Mouse (Mus musculus): ENCODE measurements around the gene Klk1b26.
"Not testable (repeated sequence)": the region's sequence is repeated elsewhere in the genome, so short reads cannot be mapped to it uniquely, and the experiment has no call there.

Gene Klk1b26

GRCm38 (mm10) chr7:44011868-44012267 lies at the start of gene Klk1b26:
Gene Klk1b26 (plus strand): TSS chr7:44012168.
- in situ Hi-C loops (cut with MboI, MseI) = not testable (repeated sequence)

GRCm38 (mm10) chr7:43966451-43966850 lies 45.5 kb upstream of the Klk1b26 start, which contains the start of gene Klk1b1:
Gene Klk1b1 (plus strand): TSS chr7:43966751.
- in situ Hi-C loops (cut with MboI, MseI) = no loop called here

- in situ Hi-C loops (cut with MboI, MseI) = no loop called here
These were observed 44.9 kb upstream of the Klk1b26 start for GRCm38 (mm10) chr7:43967058-43967457.

GRCm38 (mm10) chr7:43967612-43968011 lies 44.4 kb upstream of the Klk1b26 start:
- in situ Hi-C loops (cut with MboI, MseI) = no loop called here

GRCm38 (mm10) chr7:43975761-43976160 lies 36.2 kb upstream of the Klk1b26 start, which contains the start of gene Klk1b9:
Gene Klk1b9 (plus strand): TSS chr7:43976061.
- in situ Hi-C loops (cut with MboI, MseI) = not testable (repeated sequence)

- in situ Hi-C loops (cut with MboI, MseI) = no loop called here
These were observed 26.3 kb upstream of the Klk1b26 start for GRCm38 (mm10) chr7:43985657-43986056.

GRCm38 (mm10) chr7:43994821-43995220 lies 17.1 kb upstream of the Klk1b26 start:
- in situ Hi-C loops (cut with MboI, MseI) = not testable (repeated sequence)

GRCm38 (mm10) chr7:43995577-43995976 lies 16.4 kb upstream of the Klk1b26 start, which contains the start of gene Klk1b11:
Gene Klk1b11 (plus strand): TSS chr7:43995877.
- in situ Hi-C loops (cut with MboI, MseI) = not testable (repeated sequence)

- in situ Hi-C loops (cut with MboI, MseI) = no loop called here
These were observed 7.1 kb upstream of the Klk1b26 start for GRCm38 (mm10) chr7:44004847-44005246.

GRCm38 (mm10) chr7:44014666-44015065 lies 2.7 kb downstream of the Klk1b26 start:
- in situ Hi-C loops (cut with MboI, MseI) = not testable (repeated sequence)

- in situ Hi-C loops (cut with MboI, MseI) = no loop called here
These were observed 3.1 kb downstream of the Klk1b26 start for GRCm38 (mm10) chr7:44015071-44015470.

- in situ Hi-C loops (cut with MboI, MseI) = not testable (repeated sequence)
These were observed 40.0 kb downstream of the Klk1b26 start, which contains the start of gene Klk1b27 for GRCm38 (mm10) chr7:44051990-44052389. Gene Klk1b27 (plus strand): TSS chr7:44052290.

Data from T-helper 17 cell (primary cell).